ENCODE assay signal across 14 mouse cellular contexts in the genomic region with DNA sequence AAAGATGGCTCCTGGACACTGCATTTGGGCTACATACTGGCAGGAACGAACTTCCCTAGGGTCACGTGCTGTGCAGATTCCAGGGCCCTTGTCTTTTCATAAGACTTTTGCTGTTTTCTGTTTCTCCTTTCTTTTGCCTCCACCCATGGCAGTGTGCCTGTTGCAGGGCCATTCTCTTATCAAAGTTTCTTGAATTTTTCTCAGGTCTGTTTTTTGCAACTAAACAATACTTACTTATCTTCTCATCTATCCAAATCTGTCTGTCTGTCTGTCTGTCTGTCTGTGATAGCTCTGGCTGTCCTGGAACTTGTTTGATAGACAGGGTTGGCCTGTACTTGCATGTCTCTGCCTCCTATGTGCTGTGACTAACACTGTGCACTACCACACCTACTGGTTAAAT.
"Had no signal": no experiment of that assay in that cellular context is flagged by ENCODE, and none has a peak within 500 bp of the region (broad histone marks: within the 10 kb centered on the region; RNA-seq: fewer than 3 reads in every experiment).

No protein-coding gene starts in this region.

- H3K9me3 ChIP-seq: limb, embryonic 13.5 days; midbrain, embryonic 15.5 days; neural tube, embryonic 13.5 days had no signal

- H3K4me1 ChIP-seq: midbrain, embryonic 15.5 days; neural tube, embryonic 13.5 days had no signal

- H3K36me3 ChIP-seq: limb, embryonic 13.5 days; midbrain, embryonic 15.5 days; neural tube, embryonic 13.5 days had no signal

- H3K27me3 ChIP-seq: limb, embryonic 13.5 days; midbrain, embryonic 15.5 days; neural tube, embryonic 13.5 days had no signal

- ATAC-seq: midbrain, embryonic 15.5 days had no signal

- DNase-seq: kidney, adult 18-20 months; kidney, postnatal 10 days; kidney, postnatal 4 days; left cerebral cortex, postnatal 4 days; lung, adult 18-20 months; lung, postnatal 36 days; right cerebral cortex, postnatal 14 days; thymus, postnatal 4 days had no signal

- H3K4me3 ChIP-seq: layer of hippocampus, adult 2 months; limb, embryonic 13.5 days; midbrain, embryonic 15.5 days; neural tube, embryonic 13.5 days had no signal

- H3K9ac ChIP-seq: limb, embryonic 13.5 days; midbrain, embryonic 15.5 days; neural tube, embryonic 13.5 days had no signal

- H3K4me2 ChIP-seq: limb, embryonic 13.5 days; midbrain, embryonic 11.5 days; midbrain, embryonic 15.5 days; neural tube, embryonic 13.5 days had no signal

- H3K27ac ChIP-seq: layer of hippocampus, adult 2 months; limb, embryonic 13.5 days; midbrain, embryonic 15.5 days; neural tube, embryonic 13.5 days; stomach, postnatal 0 days had no signal
